Mouse (Mus musculus) CH12F3 (cell line): ENCODE results near the gene Inpp4b.

ENCODE experiments used
- in situ Hi-C: fragments of 300-500 bp; cut with MboI; formaldehyde crosslinking; loops from 2 replicates; pipeline ENCODE4 v1.14.3; 2020; ENCODE audit warnings: low sequenced_read_pairs

Gene Inpp4b

GRCm38 (mm10) chr8:81575268-81575917 lies 233.0 kb downstream of the Inpp4b start:
- in situ Hi-C loops = no loop called here

GRCm38 (mm10) chr8:81578951-81579350 lies 236.6 kb downstream of the Inpp4b start:
- in situ Hi-C loops = no loop called here

- in situ Hi-C loops = no loop called here
These were observed 239.6 kb downstream of the Inpp4b start for GRCm38 (mm10) chr8:81581817-81582437.

- in situ Hi-C loops = no loop called here
These were observed 240.6 kb downstream of the Inpp4b start for GRCm38 (mm10) chr8:81582906-81583305.

GRCm38 (mm10) chr8:81586783-81587182 lies 244.4 kb downstream of the Inpp4b start:
- in situ Hi-C loops = no loop called here

GRCm38 (mm10) chr8:81594134-81594714 lies 251.9 kb downstream of the Inpp4b start:
- in situ Hi-C loops = no loop called here

- in situ Hi-C loops = no loop called here
These were observed 256.9 kb downstream of the Inpp4b start for GRCm38 (mm10) chr8:81599209-81599608.

- in situ Hi-C loops = no loop called here
These were observed 258.8 kb downstream of the Inpp4b start for GRCm38 (mm10) chr8:81601136-81601535.

- in situ Hi-C loops = no loop called here
These were observed 265.7 kb downstream of the Inpp4b start for GRCm38 (mm10) chr8:81608082-81608481.

- in situ Hi-C loops = no loop called here
These were observed 266.7 kb downstream of the Inpp4b start for GRCm38 (mm10) chr8:81609064-81609463.

GRCm38 (mm10) chr8:81612611-81613010 lies 270.3 kb downstream of the Inpp4b start:
- in situ Hi-C loops = no loop called here

- in situ Hi-C loops = no loop called here
These were observed 271.8 kb downstream of the Inpp4b start for GRCm38 (mm10) chr8:81614135-81614534.

GRCm38 (mm10) chr8:81614605-81615004 lies 272.2 kb downstream of the Inpp4b start:
- in situ Hi-C loops = no loop called here

GRCm38 (mm10) chr8:81615552-81615951 lies 273.2 kb downstream of the Inpp4b start:
- in situ Hi-C loops = no loop called here

GRCm38 (mm10) chr8:81618918-81619317 lies 276.6 kb downstream of the Inpp4b start:
- in situ Hi-C loops = no loop called here

- in situ Hi-C loops = no loop called here
These were observed 292.7 kb downstream of the Inpp4b start for GRCm38 (mm10) chr8:81635015-81635414.

GRCm38 (mm10) chr8:81635912-81636583 lies 293.7 kb downstream of the Inpp4b start:
- in situ Hi-C loops = no loop called here

GRCm38 (mm10) chr8:81638478-81638877 lies 296.1 kb downstream of the Inpp4b start:
- in situ Hi-C loops = no loop called here

GRCm38 (mm10) chr8:81639820-81640219 lies 297.5 kb downstream of the Inpp4b start:
- in situ Hi-C loops = no loop called here

GRCm38 (mm10) chr8:81643030-81643429 lies 300.7 kb downstream of the Inpp4b start:
- in situ Hi-C loops = no loop called here

GRCm38 (mm10) chr8:81692167-81692566 lies 349.8 kb downstream of the Inpp4b start:
- in situ Hi-C loops = no loop called here

- in situ Hi-C loops = no loop called here
These were observed 352.5 kb downstream of the Inpp4b start for GRCm38 (mm10) chr8:81694893-81695292.
